Mouse (Mus musculus): Measurements from ENCODE around the gene 4933405L10Rik. TPM values are rescaled to one million over a fixed set of nuclear protein-coding genes. Genes with fewer than 3 reads are reported as not detected.

4933405L10Rik gene
- polyA plus RNA-seq, 1 experiment from 2014 or later = not detected

GRCm38 (mm10) chr8:105722861-105723260 is 15.4 kb downstream of the 4933405L10Rik start:
- no peak overlapping the region for H3K9ac ChIP-seq
- H3K9me3 ChIP-seq (ENCODE audit: low read depth, low read length) = no peaks in the 10 kb centered on the region
- no peak overlapping the region for H3K4me2 ChIP-seq
- no peak overlapping the region for H3K4me3 ChIP-seq (ENCODE audit: low read depth, low read length)
- no peak for TF ChIP-seq CTCF (IDR thresholded peaks at IDR 0.05; ENCODE audit: low read depth)
- H3K27me3 ChIP-seq (ENCODE audit: insufficient read depth, low read length) = no peaks in the 10 kb centered on the region
- ATAC-seq (ENCODE audit: insufficient read depth) (no peak), DNase-seq (no peak)
- H3K27ac ChIP-seq (ENCODE audit: low read depth) = no peak overlapping the region
- WGBS = 82% methylated on average over 9 of the region's 9 CpGs
- H3K36me3 ChIP-seq (ENCODE audit: insufficient read depth) = peaks cover 26% of the 10 kb centered on the region
- no peaks in the 10 kb centered on the region for H3K4me1 ChIP-seq (ENCODE audit: insufficient read depth)

GRCm38 (mm10) chr8:105725726-105726125 is 18.3 kb downstream of the 4933405L10Rik start:
- 59% methylated on average over 5 of the region's 5 CpGs for WGBS
- no peaks in the 10 kb centered on the region for H3K4me1 ChIP-seq (ENCODE audit: insufficient read depth)

GRCm38 (mm10) chr8:105727397-105728124 is 20.1 kb downstream of the 4933405L10Rik start:
- peak; percentile 76; the same call in 1 of the 2 replicates for ATAC-seq (ENCODE audit: insufficient read depth)
- H3K4me2 ChIP-seq = 0 out of 2 replicates have a peak overlapping the region, but pooled peaks have one; percentile 7
- peak overlapping the region; percentile 70; the same call in 1 of the 2 replicates for H3K27ac ChIP-seq (ENCODE audit: low read depth)
- no peaks in the 10 kb centered on the region for H3K9me3 ChIP-seq (ENCODE audit: low read depth, low read length)
- no peak for TF ChIP-seq CTCF (IDR thresholded peaks at IDR 0.05; ENCODE audit: low read depth)
- H3K9ac ChIP-seq = no peak overlapping the region
- no peak overlapping the region for H3K4me3 ChIP-seq (ENCODE audit: low read depth, low read length)
- no peaks in the 10 kb centered on the region for H3K4me1 ChIP-seq (ENCODE audit: insufficient read depth)
- no peaks in the 10 kb centered on the region for H3K27me3 ChIP-seq (ENCODE audit: insufficient read depth, low read length)
- peak; percentile 60 for DNase-seq
- 65% methylated on average over 18 of the region's 18 CpGs for WGBS
- peaks cover 30% of the 10 kb centered on the region for H3K36me3 ChIP-seq (ENCODE audit: insufficient read depth)

More at GRCm38 (mm10) chr8:105725726-105726125, 18.3 kb downstream of the 4933405L10Rik start:
- H3K9ac ChIP-seq = no peak overlapping the region
- ATAC-seq (ENCODE audit: insufficient read depth) (no peak), DNase-seq (no peak)
- H3K36me3 ChIP-seq (ENCODE audit: insufficient read depth) = peaks cover 30% of the 10 kb centered on the region
- no peaks in the 10 kb centered on the region for H3K9me3 ChIP-seq (ENCODE audit: low read depth, low read length)
- TF ChIP-seq CTCF (IDR thresholded peaks at IDR 0.05; ENCODE audit: low read depth) = no peak
- H3K4me2 ChIP-seq = no peak overlapping the region
- H3K4me3 ChIP-seq (ENCODE audit: low read depth, low read length) = no peak overlapping the region
- H3K27ac ChIP-seq (ENCODE audit: low read depth) = no peak overlapping the region
- no peaks in the 10 kb centered on the region for H3K27me3 ChIP-seq (ENCODE audit: insufficient read depth, low read length)

GRCm38 (mm10) chr8:105732186-105732585 is 24.7 kb downstream of the 4933405L10Rik start:
- Histone ChIP-seq H3K4me2 (no peak overlapping the region), H3K4me3 (ENCODE audit: low read depth, low read length) (no peak overlapping the region), H3K4me1 (ENCODE audit: insufficient read depth) (no peaks in the 10 kb centered on the region), H3K27me3 (ENCODE audit: insufficient read depth, low read length) (no peaks in the 10 kb centered on the region), H3K9me3 (ENCODE audit: low read depth, low read length) (no peaks in the 10 kb centered on the region), H3K36me3 (ENCODE audit: insufficient read depth) (peaks cover 11% of the 10 kb centered on the region), H3K9ac (no peak overlapping the region), H3K27ac (ENCODE audit: low read depth) (no peak overlapping the region)
- no peak for DNase-seq
- ATAC-seq (ENCODE audit: insufficient read depth) = no peak
- TF ChIP-seq CTCF (IDR thresholded peaks at IDR 0.05; ENCODE audit: low read depth) = no peak
- 87% methylated on average over 5 of the region's 5 CpGs for WGBS

GRCm38 (mm10) chr8:105739216-105739615 is 31.8 kb downstream of the 4933405L10Rik start:
- DNase-seq (no peak), ATAC-seq (ENCODE audit: insufficient read depth) (no peak)
- Histone ChIP-seq H3K36me3 (ENCODE audit: insufficient read depth) (no peaks in the 10 kb centered on the region), H3K9me3 (ENCODE audit: low read depth, low read length) (no peaks in the 10 kb centered on the region), H3K27ac (ENCODE audit: low read depth) (no peak overlapping the region), H3K27me3 (ENCODE audit: insufficient read depth, low read length) (no peaks in the 10 kb centered on the region), H3K9ac (no peak overlapping the region), H3K4me1 (ENCODE audit: insufficient read depth) (no peaks in the 10 kb centered on the region), H3K4me3 (ENCODE audit: low read depth, low read length) (no peak overlapping the region), H3K4me2 (no peak overlapping the region)
- no peak for TF ChIP-seq CTCF (IDR thresholded peaks at IDR 0.05; ENCODE audit: low read depth)
- 87% methylated on average over 5 of the region's 5 CpGs for WGBS

- DNase-seq = no peak
- no peak overlapping the region for H3K27ac ChIP-seq (ENCODE audit: low read depth)
- ATAC-seq (ENCODE audit: insufficient read depth) = no peak
- TF ChIP-seq CTCF (IDR thresholded peaks at IDR 0.05; ENCODE audit: low read depth) = no peak
- no peak overlapping the region for H3K4me2 ChIP-seq
- no peaks in the 10 kb centered on the region for H3K36me3 ChIP-seq (ENCODE audit: insufficient read depth)
- H3K9ac ChIP-seq = no peak overlapping the region
- 82% methylated on average over 4 of the region's 4 CpGs for WGBS
- no peaks in the 10 kb centered on the region for H3K27me3 ChIP-seq (ENCODE audit: insufficient read depth, low read length)
- H3K9me3 ChIP-seq (ENCODE audit: low read depth, low read length) = no peaks in the 10 kb centered on the region
- H3K4me1 ChIP-seq (ENCODE audit: insufficient read depth) = no peaks in the 10 kb centered on the region
- H3K4me3 ChIP-seq (ENCODE audit: low read depth, low read length) = no peak overlapping the region
Measured at GRCm38 (mm10) chr8:105743301-105743700, 35.8 kb downstream of the 4933405L10Rik start.

- peak; percentile 68 for ATAC-seq (ENCODE audit: insufficient read depth)
- 7% methylated on average over 11 of the region's 11 CpGs for WGBS
- H3K4me2 ChIP-seq = peak overlapping the region; percentile 37
- peak; percentile 84 for DNase-seq
- H3K36me3 ChIP-seq (ENCODE audit: insufficient read depth) = no peaks in the 10 kb centered on the region
- H3K9me3 ChIP-seq (ENCODE audit: low read depth, low read length) = no peaks in the 10 kb centered on the region
- no peak for TF ChIP-seq CTCF (IDR thresholded peaks at IDR 0.05; ENCODE audit: low read depth)
- no peaks in the 10 kb centered on the region for H3K27me3 ChIP-seq (ENCODE audit: insufficient read depth, low read length)
- H3K4me1 ChIP-seq (ENCODE audit: insufficient read depth) = peaks cover 11% of the 10 kb centered on the region; the same call in 1 of the 2 replicates
- H3K4me3 ChIP-seq (ENCODE audit: low read depth, low read length) = no peak overlapping the region
- H3K27ac ChIP-seq (ENCODE audit: low read depth) = peak overlapping the region; percentile 75
- H3K9ac ChIP-seq = peak overlapping the region; percentile 24; the same call in 1 of the 2 replicates
Measured at GRCm38 (mm10) chr8:105750606-105751005, 43.2 kb downstream of the 4933405L10Rik start.

Measured in lung, embryonic 14.5 days (tissue).